Mouse (Mus musculus) kidney, embryonic 14.5 days (tissue): ENCODE measurements around the gene Ppp1r15a. TPM values are rescaled to one million over a fixed set of nuclear protein-coding genes. Genes with fewer than 3 reads are reported as not detected.
A peak's percentile ranks its signal among the peaks of the same experiment; 100 is the strongest.
"Not testable (repeated sequence)": the region's sequence is repeated elsewhere in the genome, so short reads cannot be mapped to it uniquely, and the experiment has no call there.

ENCODE experiments used
- ATAC-seq: fragments of 200-750 bp; cut with Nextera tagmentation; 2 replicates; pipeline ENCODE4 v1.8.0; 2017; ENCODE audit warnings: moderate number of reproducible peaks, mild to moderate bottlenecking, moderate TSS enrichment, moderate library complexity; ENCODE audit not compliant: low FRiP score, low TSS enrichment
- H3K27ac ChIP-seq: fragments of 300-500 bp; sonication (generic); 2 replicates; pipeline ENCODE4 v1.5.1; 2014; ENCODE audit warnings: low read depth, mild to moderate bottlenecking, low read length, moderate library complexity, mixed read lengths
- H3K27me3 ChIP-seq: fragments of 300-500 bp; sonication (generic); 2 replicates; pipeline ENCODE4 v1.6.1; 2014; ENCODE audit warnings: mild to moderate bottlenecking, low read length; ENCODE audit not compliant: control insufficient read depth, insufficient read depth
- H3K36me3 ChIP-seq: fragments of 300-500 bp; sonication (generic); 2 replicates; pipeline ENCODE4 v1.6.1; 2014; ENCODE audit warnings: low read length, mixed read lengths; ENCODE audit not compliant: control insufficient read depth, insufficient read depth
- H3K4me1 ChIP-seq: fragments of 300-500 bp; sonication (generic); 2 replicates; pipeline ENCODE4 v1.6.1; 2014; ENCODE audit warnings: low read length, mixed read lengths; ENCODE audit not compliant: control insufficient read depth, insufficient read depth
- H3K4me2 ChIP-seq: fragments of 300-500 bp; sonication (generic); replicated peaks from 2 replicates; pipeline ENCODE4 v1.6.1; 2014; ENCODE audit warnings: low read depth, mild to moderate bottlenecking, low read length
- H3K4me3 ChIP-seq: fragments of 300-500 bp; sonication (generic); 2 replicates; pipeline ENCODE4 v1.5.1; 2014; ENCODE audit warnings: mild to moderate bottlenecking, low read length
- H3K9ac ChIP-seq: fragments of 300-500 bp; sonication (generic); 2 replicates; pipeline ENCODE4 v1.6.1; 2014; ENCODE audit warnings: low read depth, mild to moderate bottlenecking, low read length, moderate library complexity
- H3K9me3 ChIP-seq: fragments of 300-500 bp; sonication (generic); 2 replicates; pipeline ENCODE4 v1.6.1; 2016; ENCODE audit warnings: low read length; ENCODE audit not compliant: control insufficient read depth
- WGBS: fragments of 180-500 bp; shearing (Covaris S2); extraction: QIAGEN DNeasy Blood & Tissue Kit; methylation state at CpG from one replicate; pipeline ENCODE4 v1.1.7; 2014; 5-methylcytosine and 5-hydroxymethylcytosine counted together
- polyA plus RNA-seq: library from polyadenylated mRNA; unstranded; fragments of >200 nt; fragmentation: Nextera tagmentation; extraction: Ambion mirVana; gene quantifications from 2 replicates; pipeline ENCODE4 v1.2.1, GENCODE M21; 2014

The Ppp1r15a gene
- polyA plus RNA-seq, 1 experiment from 2014 or later: 15.7 TPM

DNA sequence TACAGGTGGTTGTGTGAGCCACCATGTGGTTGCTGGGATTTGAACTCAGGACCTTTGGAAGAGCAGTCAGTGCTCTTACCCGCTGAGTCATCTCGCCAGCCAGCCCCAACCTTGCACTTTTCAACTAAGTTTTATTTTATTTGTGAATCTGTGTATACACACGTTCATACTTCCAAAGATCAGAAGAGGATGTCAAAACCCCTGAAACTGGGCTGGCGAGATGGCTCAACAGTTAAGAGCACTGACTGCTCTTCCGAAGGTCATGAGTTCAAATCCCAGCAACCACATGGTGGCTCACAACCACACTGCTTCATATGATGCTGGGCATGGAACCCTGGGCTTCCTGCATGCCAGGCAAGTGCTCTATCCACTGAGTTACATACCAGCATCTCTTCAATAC is 41.1 kb downstream of the Ppp1r15a start:
- not testable (repeated sequence) for H3K9ac ChIP-seq, H3K36me3 ChIP-seq, ATAC-seq, H3K4me2 ChIP-seq, H3K4me3 ChIP-seq, H3K27me3 ChIP-seq, H3K9me3 ChIP-seq, H3K4me1 ChIP-seq, H3K27ac ChIP-seq
- 91% methylated on average over 5 of the region's 5 CpGs for WGBS

DNA sequence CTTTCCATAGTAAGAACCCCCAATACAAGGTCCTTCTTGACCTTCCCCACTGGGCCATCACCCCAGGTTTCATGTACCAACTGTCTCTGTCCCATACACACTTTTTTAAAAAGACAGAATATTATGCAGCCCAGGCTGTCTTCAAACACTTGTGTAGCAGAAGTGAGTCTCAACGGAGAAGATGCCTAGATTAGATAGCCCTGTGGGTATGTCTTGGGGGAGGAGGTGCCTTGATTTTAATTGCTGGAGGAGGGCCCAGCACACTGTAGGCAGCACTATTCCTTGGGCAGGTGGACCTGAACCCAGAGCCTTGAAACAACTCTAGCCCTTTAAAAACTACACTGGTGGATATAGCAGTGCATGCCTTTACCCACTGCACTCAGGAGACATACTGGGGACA is 43.9 kb downstream of the Ppp1r15a start:
- no peaks in the 10 kb centered on the region for H3K9me3 ChIP-seq
- WGBS: 91% methylated on average over 1 of the region's 1 CpGs
- no peak; the same call in 1 of the 2 replicates for ATAC-seq
- H3K9ac ChIP-seq: no peak overlapping the region
- no peak overlapping the region for H3K27ac ChIP-seq
- 0 out of 2 replicates have a peak, but pooled peaks cover 2% of the 10 kb centered on the region for H3K4me1 ChIP-seq
- no peak overlapping the region for H3K4me2 ChIP-seq
- no peak overlapping the region for H3K4me3 ChIP-seq
- H3K36me3 ChIP-seq: no peaks in the 10 kb centered on the region
- no peaks in the 10 kb centered on the region for H3K27me3 ChIP-seq

DNA sequence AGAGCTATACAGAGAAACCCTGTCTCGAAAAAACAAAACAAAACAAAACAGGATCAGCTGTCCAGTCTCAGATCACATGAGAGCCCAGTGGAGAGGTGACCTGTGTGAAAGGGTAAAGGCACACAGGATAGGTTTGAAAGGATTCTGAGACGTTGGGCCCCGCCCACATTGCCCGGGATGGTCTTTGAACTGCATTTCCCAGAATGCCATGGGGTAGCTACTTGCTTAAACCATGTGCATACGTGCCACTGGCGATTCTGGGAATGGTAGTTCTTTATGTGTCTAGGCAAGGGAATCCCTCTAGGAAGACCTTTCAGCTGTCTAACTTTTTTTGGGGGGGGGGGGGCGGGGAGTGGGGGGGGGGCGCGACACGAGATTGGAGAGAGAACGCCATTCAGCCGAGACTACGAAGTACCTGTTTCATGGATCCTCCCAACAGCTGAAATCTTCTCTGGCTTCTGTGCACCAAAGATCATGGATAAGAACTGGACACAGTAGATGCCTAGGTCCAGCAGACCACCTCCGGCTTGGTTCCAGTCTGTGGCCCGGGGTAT is 44.6 kb downstream of the Ppp1r15a start, which contains the start of gene Tulp2:
Gene Tulp2, plus strand, starts transcription at position 504 of the 554 bp plus-strand sequence.
- Histone ChIP-seq H3K9ac (no peak within 1 kb of the TSS), H3K36me3 (no peaks in the 10 kb centered on the region), H3K4me2 (no peak within 1 kb of the TSS), H3K4me3 (no peak within 1 kb of the TSS), H3K4me1 (0 out of 2 replicates have a peak, but pooled peaks cover 3% of the 10 kb centered on the region), H3K27ac (no peak within 1 kb of the TSS), H3K9me3 (no peaks in the 10 kb centered on the region), H3K27me3 (no peaks in the 10 kb centered on the region)
- ATAC-seq: peak; percentile 54
- WGBS: 45% methylated on average over 15 of the region's 15 CpGs

DNA sequence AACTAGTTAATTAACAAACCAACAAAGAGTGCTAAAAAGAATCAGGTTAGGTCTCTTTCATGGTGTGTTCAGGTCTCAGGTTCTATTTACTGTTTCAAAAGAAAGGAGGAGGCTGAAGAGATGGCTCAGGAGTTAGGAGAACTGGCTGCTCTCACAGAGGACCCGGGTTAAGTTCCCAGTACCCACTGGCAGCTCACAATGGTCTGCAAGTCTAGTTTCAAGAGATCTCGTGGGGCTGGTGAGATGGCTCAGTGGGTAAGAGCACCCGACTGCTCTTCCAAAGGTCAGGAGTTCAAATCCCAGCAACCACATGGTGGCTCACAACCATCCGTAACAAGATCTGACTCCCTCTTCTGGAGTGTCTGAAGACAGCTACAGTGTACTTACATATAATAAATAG is 45.8 kb downstream of the Ppp1r15a start:
- 79% methylated on average over 3 of the region's 4 CpGs for WGBS
- not testable (repeated sequence) for H3K4me3 ChIP-seq, H3K9me3 ChIP-seq, H3K27ac ChIP-seq, H3K4me2 ChIP-seq, H3K4me1 ChIP-seq, ATAC-seq, H3K27me3 ChIP-seq, H3K36me3 ChIP-seq, H3K9ac ChIP-seq

DNA sequence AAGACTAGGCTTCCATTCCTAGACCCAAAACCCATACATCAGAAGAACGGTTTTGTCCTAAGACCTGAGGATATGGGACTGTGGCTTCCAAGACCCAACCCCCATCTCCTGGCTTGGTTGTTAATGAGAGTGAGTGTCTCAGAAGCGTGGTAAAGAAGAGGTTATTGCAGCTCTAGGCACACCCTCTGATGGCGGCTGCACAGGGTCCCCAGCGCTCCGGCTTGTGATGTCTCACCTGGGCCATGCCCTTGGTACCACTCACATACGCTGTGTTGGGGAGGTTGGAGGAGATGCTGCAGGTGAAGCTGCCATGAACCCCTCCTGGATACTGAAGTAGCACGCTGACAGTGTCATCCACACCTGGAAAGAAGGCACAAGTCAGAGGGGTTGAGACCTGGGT is 47.3 kb downstream of the Ppp1r15a start:
- H3K4me1 ChIP-seq: 0 out of 2 replicates have a peak, but pooled peaks cover 3% of the 10 kb centered on the region
- no peak for ATAC-seq
- H3K4me3 ChIP-seq: no peak overlapping the region
- WGBS: 91% methylated on average over 7 of the region's 7 CpGs
- no peaks in the 10 kb centered on the region for H3K9me3 ChIP-seq
- no peaks in the 10 kb centered on the region for H3K27me3 ChIP-seq
- no peak overlapping the region for H3K9ac ChIP-seq
- H3K27ac ChIP-seq: no peak overlapping the region
- no peaks in the 10 kb centered on the region for H3K36me3 ChIP-seq
- no peak overlapping the region for H3K4me2 ChIP-seq

DNA sequence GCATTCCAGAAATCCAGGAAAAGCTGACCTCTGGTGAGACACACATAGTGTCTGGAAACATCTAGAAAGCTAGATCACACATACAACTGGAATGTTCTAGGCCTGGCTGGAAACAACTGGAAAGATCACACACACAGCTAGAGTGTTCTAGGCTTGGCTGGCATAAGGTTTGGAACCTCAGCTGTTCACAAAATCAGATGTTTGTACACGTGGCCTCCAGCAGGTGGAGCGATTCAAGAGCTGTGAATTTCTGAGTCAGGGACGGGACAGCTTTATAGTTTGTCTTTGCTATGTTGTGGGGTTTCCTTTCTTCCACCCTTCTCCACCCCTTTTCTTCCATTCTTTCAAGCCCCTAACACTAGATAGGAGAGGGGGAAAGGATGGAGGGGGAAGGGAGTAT is 49.1 kb downstream of the Ppp1r15a start:
- H3K27me3 ChIP-seq: no peaks in the 10 kb centered on the region
- 0 out of 2 replicates have a peak, but pooled peaks cover 3% of the 10 kb centered on the region for H3K4me1 ChIP-seq
- no peaks in the 10 kb centered on the region for H3K36me3 ChIP-seq
- WGBS: 6% methylated on average over 3 of the region's 3 CpGs
- no peak overlapping the region for H3K27ac ChIP-seq
- no peak for ATAC-seq
- no peak overlapping the region for H3K4me2 ChIP-seq
- H3K4me3 ChIP-seq: no peak overlapping the region
- no peak overlapping the region for H3K9ac ChIP-seq
- no peaks in the 10 kb centered on the region for H3K9me3 ChIP-seq

DNA sequence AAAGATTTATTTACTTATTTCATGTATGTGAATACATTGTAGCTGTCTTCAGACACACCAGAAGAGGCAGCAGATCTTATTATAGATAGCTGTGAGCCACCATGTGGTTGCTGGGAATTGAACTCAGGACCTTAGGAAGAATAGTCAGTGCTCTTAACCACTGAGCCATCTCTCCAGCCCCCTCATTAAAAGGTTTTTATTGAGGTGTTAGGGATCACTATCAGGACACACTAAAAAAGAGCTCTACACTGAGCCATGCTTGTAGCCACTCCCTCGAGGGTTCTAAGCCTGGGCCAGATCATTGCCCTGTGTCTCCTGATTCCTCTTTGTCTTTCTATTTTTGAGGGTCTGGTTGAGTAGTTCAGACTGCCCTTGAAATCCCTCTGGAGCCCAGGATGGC is 49.6 kb downstream of the Ppp1r15a start:
- H3K4me1 ChIP-seq: 0 out of 2 replicates have a peak, but pooled peaks cover 3% of the 10 kb centered on the region
- H3K4me2 ChIP-seq: no peak overlapping the region
- H3K27ac ChIP-seq: no peak overlapping the region
- no peaks in the 10 kb centered on the region for H3K27me3 ChIP-seq
- ATAC-seq: no peak
- H3K9ac ChIP-seq: no peak overlapping the region
- H3K36me3 ChIP-seq: no peaks in the 10 kb centered on the region
- no peak overlapping the region for H3K4me3 ChIP-seq
- 46% methylated on average over 1 of the region's 1 CpGs for WGBS
- H3K9me3 ChIP-seq: no peaks in the 10 kb centered on the region

DNA sequence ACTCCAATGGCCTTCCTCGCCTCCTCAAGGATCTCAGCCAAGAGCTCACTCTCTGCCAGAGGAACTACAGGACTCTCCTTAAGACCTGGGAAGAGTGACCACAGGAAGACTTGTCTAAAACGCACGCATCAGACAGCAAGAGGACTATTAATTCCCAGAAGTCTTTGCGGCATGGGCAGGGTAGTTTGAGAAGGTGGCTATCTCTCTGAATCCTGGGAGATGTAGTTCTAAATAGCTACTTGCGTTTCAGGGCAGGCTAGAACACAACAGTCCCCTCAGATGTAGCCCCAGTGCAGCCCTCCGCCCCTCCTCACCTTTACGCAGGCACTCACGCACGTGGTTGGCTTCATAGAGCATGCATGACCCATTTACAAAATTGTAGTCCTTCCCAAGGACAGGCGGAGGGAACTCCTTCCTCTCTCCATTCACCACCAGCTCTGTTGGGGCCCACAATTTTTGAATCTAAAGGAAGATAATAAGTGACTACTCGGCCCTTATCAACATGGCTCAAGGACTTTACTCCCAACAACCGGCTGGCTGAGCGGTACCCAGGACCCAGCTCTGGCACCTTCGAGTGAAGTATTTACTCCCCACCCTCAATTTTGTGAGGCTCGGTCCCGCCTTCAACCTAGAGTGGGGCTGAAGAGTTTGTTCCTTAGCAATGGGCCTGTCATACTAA is 50.6 kb downstream of the Ppp1r15a start:
- Histone ChIP-seq H3K27ac (no peak overlapping the region), H3K9me3 (no peaks in the 10 kb centered on the region), H3K4me3 (peak overlapping the region; percentile 19), H3K9ac (peak overlapping the region; percentile 42; the same call in 1 of the 2 replicates), H3K36me3 (no peaks in the 10 kb centered on the region), H3K27me3 (no peaks in the 10 kb centered on the region), H3K4me1 (0 out of 2 replicates have a peak, but pooled peaks cover 3% of the 10 kb centered on the region), H3K4me2 (peak overlapping the region; percentile 32)
- 66% methylated on average over 16 of the region's 16 CpGs for WGBS
- no peak for ATAC-seq
